Mouse (Mus musculus) erythroblast, embryonic 14.5 days (primary cell): ENCODE data around the gene Fbxw8. TPM values are rescaled to one million over a fixed set of nuclear protein-coding genes. Genes with fewer than 3 reads are reported as not detected.

Experiments
- H3K27me3 ChIP-seq: 2 replicates; pipeline ENCODE4 v1.6.1; 2012; ENCODE audit warnings: inconsistent platforms; ENCODE audit not compliant: control insufficient read depth
- H3K36me3 ChIP-seq: 2 replicates; pipeline ENCODE4 v1.6.1; 2012; ENCODE audit warnings: mild to moderate bottlenecking, inconsistent platforms; ENCODE audit not compliant: control insufficient read depth
- H3K4me1 ChIP-seq: 2 replicates; pipeline ENCODE4 v1.6.1; 2012; ENCODE audit warnings: inconsistent platforms; ENCODE audit not compliant: control insufficient read depth
- H3K4me3 ChIP-seq: replicated peaks from 2 replicates; pipeline ENCODE3; 2012; ENCODE audit warnings: moderate library complexity, mild to moderate bottlenecking, inconsistent platforms
- H3K9me3 ChIP-seq: 2 replicates; pipeline ENCODE4 v1.6.1; 2012; ENCODE audit warnings: low read length, inconsistent platforms, mixed read lengths; ENCODE audit not compliant: control insufficient read depth
- GATA1 ChIP-seq: IDR thresholded peaks from 2 replicates; pipeline ENCODE4 v1.6.1; 2012; ENCODE audit warnings: low read length, inconsistent platforms, mixed read lengths
- TAL1 ChIP-seq: IDR thresholded peaks from 3 replicates; pipeline ENCODE4 v1.6.1; 2012; ENCODE audit warnings: low read length, inconsistent platforms, mixed read lengths
- polyA plus RNA-seq: library from polyadenylated mRNA; stranded (reverse); fragments of >175 nt; gene quantifications from 2 replicates; pipeline ENCODE4 v1.2.3, GENCODE M21; 2012

Fbxw8 gene
- polyA plus RNA-seq, 1 experiment: 1.4 TPM

DNA sequence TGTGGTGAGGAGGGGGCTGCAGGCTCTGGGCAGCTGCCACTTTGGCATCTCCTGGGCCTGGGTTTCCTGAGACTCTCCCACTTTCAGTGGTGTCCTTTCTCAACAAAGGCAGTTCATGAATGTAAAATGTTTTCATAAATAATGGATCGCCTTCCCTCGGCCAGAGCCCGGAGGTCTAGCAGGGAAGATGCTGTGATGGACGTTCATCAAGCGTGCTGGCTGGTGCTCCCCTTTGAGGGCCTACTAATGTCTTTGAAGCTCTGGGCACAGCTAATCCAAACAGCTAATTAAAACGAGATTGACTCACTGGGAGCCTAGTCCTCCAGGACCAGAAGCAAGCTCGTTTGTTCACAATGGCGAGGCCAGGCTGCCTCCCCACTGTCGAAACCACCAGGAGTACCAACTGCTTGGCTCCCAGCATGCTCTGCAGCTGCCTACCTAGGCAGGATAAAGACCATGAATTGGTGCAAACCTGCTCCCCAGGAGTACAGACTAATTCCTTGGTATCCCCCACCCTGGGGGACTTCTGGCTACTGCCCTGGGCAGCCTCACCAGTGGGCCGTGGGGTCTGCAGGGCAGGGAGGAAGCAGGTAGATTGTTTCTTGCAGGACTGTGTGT, 90.9 kb downstream of the Fbxw8 start:
- H3K9me3 ChIP-seq: no peaks in the 10 kb centered on the region
- peaks cover 56% of the 10 kb centered on the region for H3K36me3 ChIP-seq
- H3K27me3 ChIP-seq: no peaks in the 10 kb centered on the region
- no peak for TF ChIP-seq GATA1
- H3K4me3 ChIP-seq: no peak overlapping the region
- H3K4me1 ChIP-seq: peaks cover 19% of the 10 kb centered on the region

DNA sequence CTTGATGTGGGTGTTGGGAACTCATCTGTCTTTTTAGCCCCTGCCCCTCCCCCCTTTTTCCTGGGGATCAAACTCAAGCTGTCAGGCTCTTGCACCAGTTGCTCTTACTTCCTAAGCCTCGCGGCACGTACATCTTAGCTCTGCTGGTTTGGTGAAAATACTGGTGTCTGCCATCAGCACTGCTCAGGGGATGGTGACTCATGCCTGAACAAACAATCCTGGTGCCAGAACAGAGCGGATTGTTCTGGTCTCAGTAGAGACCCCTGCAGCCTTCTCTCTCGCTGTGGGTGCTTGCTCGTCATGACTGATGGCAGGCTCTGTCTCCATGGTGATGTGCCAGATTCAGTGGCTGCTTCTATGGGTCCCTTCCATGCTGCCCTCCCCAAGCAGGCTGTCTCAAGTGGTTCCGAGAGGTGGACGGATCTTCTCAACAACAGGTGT, 92.1 kb downstream of the Fbxw8 start:
- Histone ChIP-seq H3K36me3 (peaks cover 44% of the 10 kb centered on the region), H3K4me3 (no peak overlapping the region), H3K27me3 (no peaks in the 10 kb centered on the region), H3K4me1 (peaks cover 22% of the 10 kb centered on the region), H3K9me3 (no peaks in the 10 kb centered on the region)
- TF ChIP-seq TAL1 (no peak), GATA1 (no peak)

DNA sequence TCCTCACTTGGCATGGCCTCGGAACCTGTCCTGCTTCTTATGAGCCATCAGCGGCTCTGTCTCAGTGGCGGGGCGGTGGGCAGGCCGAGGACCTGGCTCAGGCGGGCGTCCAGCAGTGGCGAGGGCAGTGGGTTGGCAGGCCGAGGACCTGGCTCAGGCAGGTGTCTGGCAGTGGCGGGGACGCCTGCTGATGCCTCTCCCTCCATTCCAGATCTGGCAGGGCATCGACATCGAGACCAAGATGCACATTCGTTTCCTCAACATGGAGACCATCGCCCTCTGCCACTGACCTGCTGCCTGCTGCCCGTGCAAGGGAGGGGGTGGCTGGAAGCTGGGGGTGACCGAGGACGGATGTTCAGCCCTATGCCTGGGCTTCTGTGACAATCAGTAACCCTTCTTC, 93.9 kb downstream of the Fbxw8 start:
- TF ChIP-seq TAL1 (no peak), GATA1 (no peak)
- peaks cover 18% of the 10 kb centered on the region for H3K4me1 ChIP-seq
- H3K27me3 ChIP-seq: no peaks in the 10 kb centered on the region
- no peaks in the 10 kb centered on the region for H3K9me3 ChIP-seq
- no peak overlapping the region for H3K4me3 ChIP-seq
- peaks cover 26% of the 10 kb centered on the region for H3K36me3 ChIP-seq

DNA sequence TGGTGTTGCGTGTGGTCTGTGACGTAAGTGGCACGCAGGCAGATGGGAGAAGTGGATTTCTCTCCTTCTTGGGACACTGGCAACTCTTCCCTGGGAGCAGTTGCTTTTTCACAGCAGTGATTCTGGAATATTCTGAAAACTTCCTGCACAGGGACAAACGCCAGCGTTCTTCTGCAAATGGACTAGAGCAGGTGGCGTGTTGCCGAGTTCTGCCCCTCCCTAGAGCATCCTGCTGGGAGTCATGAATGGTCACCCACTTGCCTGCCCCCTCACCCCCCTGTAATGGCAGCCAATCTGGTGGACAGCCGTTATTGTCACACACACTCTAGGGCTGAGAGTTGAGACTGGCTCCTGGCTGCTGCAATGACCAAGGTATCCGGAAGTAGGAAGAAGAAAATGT, 95.6 kb downstream of the Fbxw8 start:
- H3K9me3 ChIP-seq: no peaks in the 10 kb centered on the region
- no peak for TF ChIP-seq GATA1
- TF ChIP-seq TAL1: no peak
- H3K4me1 ChIP-seq: peaks cover 16% of the 10 kb centered on the region
- H3K27me3 ChIP-seq: no peaks in the 10 kb centered on the region
- no peak overlapping the region for H3K4me3 ChIP-seq
- H3K36me3 ChIP-seq: peaks cover 9% of the 10 kb centered on the region

DNA sequence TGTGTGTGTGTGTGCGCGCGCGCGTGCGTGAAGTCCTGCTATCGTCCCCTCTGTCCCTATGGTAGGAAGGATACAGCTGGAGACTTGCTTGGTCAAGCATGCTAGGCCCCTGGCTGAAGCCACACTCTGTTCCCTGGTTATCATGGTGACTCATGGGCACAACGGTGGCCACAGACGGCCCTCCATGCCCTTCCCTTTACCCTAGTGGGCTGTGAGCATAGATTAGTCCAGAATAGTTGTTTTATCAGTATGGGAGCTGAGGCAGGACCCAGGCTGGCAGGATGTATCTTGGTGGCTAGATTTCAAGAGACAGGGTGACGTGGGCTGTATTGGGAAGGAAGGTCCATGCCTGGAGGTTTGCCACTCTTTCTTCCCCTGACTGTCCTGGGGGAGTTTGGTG, 96.4 kb downstream of the Fbxw8 start:
- no peak overlapping the region for H3K4me3 ChIP-seq
- TF ChIP-seq TAL1 (no peak), GATA1 (no peak)
- H3K9me3 ChIP-seq: no peaks in the 10 kb centered on the region
- no peaks in the 10 kb centered on the region for H3K27me3 ChIP-seq
- H3K36me3 ChIP-seq: peaks cover 5% of the 10 kb centered on the region
- H3K4me1 ChIP-seq: peaks cover 9% of the 10 kb centered on the region

DNA sequence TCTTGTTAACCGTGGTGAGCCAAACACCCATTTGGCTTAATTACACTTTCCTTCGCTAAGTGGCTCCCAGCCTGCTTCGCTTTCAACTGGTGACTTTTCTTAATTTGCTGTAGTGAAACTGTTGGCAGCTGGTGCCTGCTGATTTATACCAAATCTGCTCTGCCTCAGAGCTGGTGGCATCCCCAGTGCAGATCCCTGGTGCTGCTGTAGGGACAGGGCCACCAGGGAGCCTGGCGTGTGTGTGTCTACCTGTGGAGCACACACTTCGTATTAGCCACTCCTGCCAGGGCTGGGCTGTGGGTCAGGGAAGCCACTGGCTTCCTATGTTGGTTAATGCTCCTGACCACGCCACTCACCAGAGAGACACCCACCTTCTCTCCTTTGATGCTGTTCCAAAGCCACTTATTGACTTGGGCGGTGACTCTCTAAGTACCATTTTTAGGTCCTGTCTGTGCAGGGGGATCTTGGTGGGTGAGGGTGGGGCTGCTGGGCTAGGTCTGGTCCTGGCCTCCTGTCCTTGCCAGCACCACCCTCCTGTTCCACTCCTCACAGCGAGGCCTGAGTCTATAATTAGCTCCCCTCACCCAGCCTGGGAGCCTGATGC, 97.7 kb downstream of the Fbxw8 start:
- no peaks in the 10 kb centered on the region for H3K9me3 ChIP-seq
- no peak overlapping the region for H3K4me3 ChIP-seq
- no peaks in the 10 kb centered on the region for H3K27me3 ChIP-seq
- H3K36me3 ChIP-seq: no peaks in the 10 kb centered on the region
- TF ChIP-seq GATA1 (no peak), TAL1 (no peak)
- peaks cover 3% of the 10 kb centered on the region for H3K4me1 ChIP-seq

DNA sequence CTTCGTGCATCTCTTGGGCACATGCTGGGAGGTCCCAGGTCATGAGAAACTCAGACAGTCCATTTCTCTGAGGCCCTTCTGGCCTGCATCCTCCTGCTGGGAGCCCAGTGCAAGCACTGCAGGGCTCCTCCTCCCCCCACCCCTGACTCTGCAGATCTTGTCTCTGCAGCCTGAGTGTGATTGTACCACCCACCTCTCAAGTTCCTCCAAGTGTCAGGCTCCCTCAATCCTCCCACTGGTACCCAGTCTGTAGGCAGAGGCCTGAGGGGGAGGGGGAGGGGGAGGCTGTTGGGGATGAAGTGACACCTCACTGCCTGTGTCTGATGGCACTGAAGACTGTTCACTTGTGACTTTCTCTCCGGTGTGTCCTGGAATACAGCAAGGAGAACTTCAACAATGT, 102.1 kb downstream of the Fbxw8 start:
- no peaks in the 10 kb centered on the region for H3K27me3 ChIP-seq
- TF ChIP-seq GATA1 (no peak), TAL1 (no peak)
- no peaks in the 10 kb centered on the region for H3K36me3 ChIP-seq
- H3K4me1 ChIP-seq: no peaks in the 10 kb centered on the region
- H3K4me3 ChIP-seq: no peak overlapping the region
- H3K9me3 ChIP-seq: no peaks in the 10 kb centered on the region

DNA sequence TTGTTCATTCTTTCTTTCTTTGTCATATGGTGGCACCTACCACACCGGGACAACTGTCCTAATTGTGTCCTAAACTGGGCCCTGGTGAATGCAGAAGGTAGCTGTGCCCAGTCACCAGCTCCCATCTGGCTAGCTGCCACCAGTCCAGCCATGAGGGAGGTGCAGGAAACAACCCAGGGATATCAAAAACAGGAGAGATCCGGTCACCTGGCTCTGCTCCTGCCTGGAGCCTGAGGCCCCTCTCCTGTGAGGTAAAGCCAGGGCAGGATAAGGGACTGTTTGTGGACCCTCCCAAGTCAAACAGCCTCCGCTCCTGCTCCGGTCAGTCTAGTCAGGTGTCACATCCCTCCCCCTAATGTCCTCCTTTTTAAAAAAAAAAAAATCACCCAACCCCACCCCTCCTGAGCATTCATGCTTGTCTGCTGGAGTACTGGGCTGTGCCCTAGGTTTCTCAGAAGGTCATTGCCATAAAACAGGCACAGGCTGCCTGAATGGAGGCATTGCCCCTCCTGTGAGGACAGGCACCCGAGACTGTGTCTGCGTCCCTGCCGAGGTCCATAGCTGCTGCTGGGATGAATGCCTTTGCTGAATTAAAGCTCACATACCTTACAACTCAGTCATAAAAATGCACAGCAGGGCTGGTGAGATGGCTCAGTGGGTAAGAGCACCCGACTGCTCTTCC, 103.1 kb downstream of the Fbxw8 start:
- Histone ChIP-seq H3K36me3 (no peaks in the 10 kb centered on the region), H3K27me3 (no peaks in the 10 kb centered on the region), H3K4me3 (no peak overlapping the region), H3K4me1 (no peaks in the 10 kb centered on the region), H3K9me3 (no peaks in the 10 kb centered on the region)
- TF ChIP-seq GATA1 (no peak), TAL1 (no peak)

DNA sequence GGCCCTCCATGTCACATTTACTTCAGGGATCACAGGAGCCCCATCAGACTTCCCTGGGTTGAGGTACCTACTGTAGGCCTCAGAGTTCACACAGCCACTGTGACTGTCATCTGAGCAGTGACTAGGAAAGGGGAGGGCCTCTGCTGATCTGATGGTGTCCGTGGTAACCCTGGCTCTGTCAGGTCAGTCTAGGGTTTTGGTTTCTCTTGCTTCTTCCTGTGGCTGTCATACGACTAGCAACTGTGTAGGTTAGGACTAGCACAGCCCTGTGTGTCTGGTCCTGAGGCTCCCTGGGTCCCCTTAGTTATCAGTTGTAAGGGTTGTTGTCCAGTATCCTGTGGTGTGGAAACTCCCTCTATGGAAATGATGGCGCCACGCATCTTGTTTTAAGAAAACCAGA, 104.5 kb downstream of the Fbxw8 start:
- H3K9me3 ChIP-seq: no peaks in the 10 kb centered on the region
- H3K36me3 ChIP-seq: no peaks in the 10 kb centered on the region
- no peaks in the 10 kb centered on the region for H3K4me1 ChIP-seq
- no peak for TF ChIP-seq TAL1
- no peak for TF ChIP-seq GATA1
- no peak overlapping the region for H3K4me3 ChIP-seq
- H3K27me3 ChIP-seq: no peaks in the 10 kb centered on the region
